Mouse (Mus musculus) intestine, embryonic 16.5 days (tissue): ENCODE data around the gene Gm20388. TPM values are rescaled to one million over a fixed set of nuclear protein-coding genes. Genes with fewer than 3 reads are reported as not detected.
A peak's percentile ranks its signal among the peaks of the same experiment; 100 is the strongest.
"Not testable (repeated sequence)": the region's sequence is repeated elsewhere in the genome, so short reads cannot be mapped to it uniquely, and the experiment has no call there.

Experiments
- ATAC-seq: fragments of 200-750 bp; cut with Nextera tagmentation; 2 replicates; pipeline ENCODE4 v1.8.0; 2017; ENCODE audit warnings: moderate TSS enrichment, moderate library complexity
- H3K27ac ChIP-seq: fragments of 300-500 bp; sonication (generic); 2 replicates; pipeline ENCODE4 v1.5.1; 2014; ENCODE audit warnings: mild to moderate bottlenecking, low read length
- H3K27me3 ChIP-seq: fragments of 300-500 bp; sonication (generic); replicated peaks from 2 replicates; pipeline ENCODE4 v1.6.1; 2014; ENCODE audit warnings: low read length, control low read depth, mixed read lengths; ENCODE audit not compliant: control insufficient read depth, insufficient read depth
- H3K36me3 ChIP-seq: fragments of 300-500 bp; sonication (generic); 2 replicates; pipeline ENCODE4 v1.6.1; 2014; ENCODE audit warnings: low read length, control low read depth; ENCODE audit not compliant: control insufficient read depth, insufficient read depth
- H3K4me1 ChIP-seq: fragments of 300-500 bp; sonication (generic); 2 replicates; pipeline ENCODE4 v1.6.1; 2014; ENCODE audit warnings: low read length, control low read depth, mixed read lengths; ENCODE audit not compliant: control insufficient read depth, insufficient read depth
- H3K4me2 ChIP-seq: fragments of 300-500 bp; sonication (generic); 2 replicates; pipeline ENCODE4 v1.6.1; 2014; ENCODE audit warnings: low read depth, low read length, control low read depth
- H3K4me3 ChIP-seq: fragments of 300-500 bp; sonication (generic); 2 replicates; pipeline ENCODE4 v1.5.1; 2014; ENCODE audit warnings: mild to moderate bottlenecking, low read length
- H3K9ac ChIP-seq: fragments of 300-500 bp; sonication (generic); 2 replicates; pipeline ENCODE4 v1.6.1; 2014; ENCODE audit warnings: low read depth, low read length
- H3K9me3 ChIP-seq: fragments of 300-500 bp; sonication (generic); 2 replicates; pipeline ENCODE4 v1.6.1; 2016; ENCODE audit warnings: low read length, control low read depth; ENCODE audit not compliant: control insufficient read depth
- WGBS: fragments of 180-500 bp; shearing (Covaris S2); extraction: QIAGEN DNeasy Blood & Tissue Kit; methylation state at CpG from one replicate; pipeline ENCODE4 v1.1.7; 2014; 5-methylcytosine and 5-hydroxymethylcytosine counted together
- polyA plus RNA-seq: library from polyadenylated mRNA; unstranded; fragments of >200 nt; fragmentation: Nextera tagmentation; extraction: Ambion mirVana; gene quantifications from 2 replicates; pipeline ENCODE4 v1.2.1, GENCODE M21; 2015

The Gm20388 gene
- polyA plus RNA-seq, 1 experiment from 2014 or later, result 5.8 TPM

DNA sequence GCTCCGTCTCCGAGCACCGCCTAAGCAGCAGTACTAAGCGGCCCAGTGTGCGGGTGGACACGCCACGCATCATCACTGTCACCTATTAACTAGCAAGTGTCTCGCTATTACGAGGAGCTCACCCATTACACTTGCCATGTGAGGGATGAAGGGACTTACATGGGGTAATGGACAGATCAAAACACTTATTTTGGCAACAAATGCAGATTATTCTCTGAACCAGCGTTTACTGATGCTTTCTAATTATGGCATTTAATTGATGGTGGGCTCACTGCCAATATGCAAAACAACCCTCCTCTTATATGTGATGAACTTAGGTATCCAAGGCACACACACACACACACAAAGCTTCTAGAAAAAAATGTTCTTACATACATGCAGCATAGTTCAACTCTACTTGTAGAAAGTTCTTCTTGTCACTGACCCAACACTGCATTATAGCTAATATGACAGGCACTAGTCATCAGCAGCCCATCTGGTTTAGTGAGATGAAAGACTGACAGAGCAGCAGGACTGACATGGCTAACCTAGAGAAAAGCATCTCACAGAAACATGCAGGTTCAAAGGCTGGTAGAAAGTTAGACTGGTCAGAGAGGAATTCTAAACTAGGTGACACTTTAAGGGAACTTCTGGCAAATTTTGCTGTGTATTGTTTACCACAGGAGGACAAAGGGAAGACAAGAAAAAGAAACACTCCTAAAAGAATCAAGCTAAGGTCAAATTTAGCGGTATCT, 3128.9 kb downstream of the Gm20388 start:
- no peak for ATAC-seq
- 0 out of 2 replicates have a peak overlapping the region, but pooled peaks have one; percentile 100 for H3K9ac ChIP-seq
- no peak overlapping the region for H3K27ac ChIP-seq
- H3K4me1 ChIP-seq, result peaks cover 48% of the 10 kb centered on the region
- no peak overlapping the region for H3K4me3 ChIP-seq
- 67% methylated on average over 11 of the region's 11 CpGs for WGBS
- no peaks in the 10 kb centered on the region for H3K36me3 ChIP-seq
- H3K27me3 ChIP-seq, result no peaks in the 10 kb centered on the region
- no peaks in the 10 kb centered on the region for H3K9me3 ChIP-seq
- peak overlapping the region; percentile 79; the same call in 1 of the 2 replicates for H3K4me2 ChIP-seq

DNA sequence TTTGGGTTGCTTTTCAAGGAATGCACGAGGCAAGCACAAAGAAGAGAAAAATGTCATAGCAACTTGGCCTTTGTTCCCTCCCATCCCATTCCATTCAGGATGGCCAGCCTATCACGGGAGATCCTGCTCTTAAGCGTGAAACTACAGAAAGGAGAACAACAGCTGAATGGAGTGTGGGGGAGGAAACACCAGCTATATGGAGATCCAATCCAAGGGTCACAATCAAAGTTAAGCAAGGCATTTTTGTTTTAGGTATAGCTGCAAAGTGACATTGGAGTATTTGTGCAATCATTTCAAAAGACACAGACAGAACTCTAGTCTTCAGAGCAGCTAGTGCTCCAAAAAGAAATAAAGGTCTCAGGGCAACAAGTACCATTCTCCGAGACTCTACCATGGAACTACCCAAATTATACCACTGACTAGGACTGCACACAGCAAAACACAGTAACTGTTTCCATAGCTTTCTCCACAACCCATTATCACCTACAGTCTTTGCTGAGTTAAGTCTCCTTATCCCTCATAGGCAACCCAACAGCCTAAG, 3129.5 kb downstream of the Gm20388 start:
- Histone ChIP-seq H3K4me2 (peak overlapping the region; percentile 79), H3K27ac (peak overlapping the region; percentile 97), H3K9ac (peak overlapping the region; percentile 100), H3K27me3 (no peaks in the 10 kb centered on the region), H3K36me3 (no peaks in the 10 kb centered on the region), H3K4me3 (peak overlapping the region; percentile 98), H3K4me1 (peaks cover 48% of the 10 kb centered on the region), H3K9me3 (no peaks in the 10 kb centered on the region)
- no peak for ATAC-seq
- WGBS, result 12% methylated on average over 4 of the region's 4 CpGs

GRCm38 (mm10) chr8:123041008-123041773, 3130.6 kb downstream of the Gm20388 start:
- no peak for ATAC-seq
- Histone ChIP-seq H3K27me3 (no peaks in the 10 kb centered on the region), H3K4me3 (peak overlapping the region; percentile 98), H3K4me1 (peaks cover 39% of the 10 kb centered on the region), H3K27ac (peak overlapping the region; percentile 97), H3K9me3 (no peaks in the 10 kb centered on the region), H3K4me2 (peak overlapping the region; percentile 79), H3K36me3 (no peaks in the 10 kb centered on the region), H3K9ac (peak overlapping the region; percentile 100)
- under 1% methylated on average over 71 of the region's 71 CpGs for WGBS

DNA sequence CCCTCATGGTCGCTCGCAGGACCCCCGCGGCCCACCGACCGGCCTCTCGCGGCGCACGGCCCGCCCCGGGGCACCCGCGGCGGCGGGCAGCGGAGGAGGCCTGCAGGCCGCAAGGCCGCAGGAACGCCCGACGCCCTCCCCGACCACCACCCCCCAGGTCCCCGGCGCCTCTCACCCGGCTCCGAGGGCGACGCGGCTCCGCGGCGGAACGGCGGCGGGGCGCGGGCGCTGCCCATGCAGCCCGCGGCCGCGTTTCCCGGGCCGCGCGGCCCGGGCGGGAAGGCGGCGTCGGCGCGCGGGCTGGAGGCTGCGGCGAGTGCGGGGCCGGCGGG, 3131.1 kb downstream of the Gm20388 start:
- Histone ChIP-seq H3K9me3 (no peaks in the 10 kb centered on the region), H3K27me3 (no peaks in the 10 kb centered on the region), H3K4me3 (peak overlapping the region; percentile 98), H3K27ac (peak overlapping the region; percentile 97), H3K9ac (peak overlapping the region; percentile 100), H3K4me2 (peak overlapping the region; percentile 79; the same call in 1 of the 2 replicates), H3K4me1 (peaks cover 39% of the 10 kb centered on the region), H3K36me3 (no peaks in the 10 kb centered on the region)
- ATAC-seq, result peak; percentile 4
- under 1% methylated on average over 36 of the region's 60 CpGs for whole genome bisulfite sequencing

DNA sequence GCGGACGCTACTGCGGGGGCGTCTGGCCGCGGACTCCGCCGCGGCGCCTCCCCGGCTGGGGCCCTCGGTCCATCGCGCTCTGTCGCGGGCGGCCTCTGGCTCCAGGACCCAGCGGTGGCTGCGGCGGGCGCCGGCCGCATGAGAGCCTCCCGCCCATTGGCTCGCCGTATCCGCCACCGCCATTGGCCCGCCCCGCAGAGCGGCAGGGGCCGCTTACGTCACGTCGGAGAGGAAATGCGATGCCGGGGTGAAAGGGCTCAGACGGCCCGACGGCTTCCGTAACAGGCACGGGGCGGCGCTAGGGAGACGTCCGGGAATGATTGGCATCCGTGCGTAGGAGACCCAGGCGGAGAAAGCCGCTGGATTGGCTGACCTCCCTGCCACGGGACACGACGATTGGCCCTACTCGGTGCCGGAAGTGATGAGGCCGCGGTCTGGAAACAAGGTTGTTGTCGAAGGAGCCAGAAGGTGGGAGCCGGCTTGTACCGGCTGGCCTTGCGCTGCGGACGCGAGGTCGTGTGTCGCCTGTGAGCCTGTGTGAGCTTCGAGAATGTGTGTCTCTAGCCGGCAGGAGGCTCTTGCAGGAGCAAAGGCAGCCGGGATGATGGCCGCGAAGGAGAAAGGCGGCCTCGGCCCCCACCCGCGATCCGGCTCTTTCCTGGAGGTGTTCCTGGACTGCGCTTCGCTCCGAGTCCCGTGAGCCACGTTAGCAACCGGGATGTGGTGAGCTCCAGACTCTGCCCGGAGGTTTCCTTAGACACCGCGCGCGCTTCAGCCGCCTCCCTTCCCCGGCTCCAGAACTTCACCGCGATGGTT, 3131.7 kb downstream of the Gm20388 start, which contains the start of gene Ankrd11:
Ankrd11 (minus strand) TSS at position 120 of the 816 bp plus-strand sequence.
- no peaks in the 10 kb centered on the region for H3K9me3 ChIP-seq
- no peaks in the 10 kb centered on the region for H3K27me3 ChIP-seq
- H3K9ac ChIP-seq, result peak within 1 kb of the TSS; percentile 100
- WGBS, result under 1% methylated on average over 74 of the region's 91 CpGs
- H3K36me3 ChIP-seq, result no peaks in the 10 kb centered on the region
- peaks cover 36% of the 10 kb centered on the region for H3K4me1 ChIP-seq
- H3K27ac ChIP-seq, result peak within 1 kb of the TSS; percentile 97
- peak within 1 kb of the TSS; percentile 79 for H3K4me2 ChIP-seq
- H3K4me3 ChIP-seq, result peak within 1 kb of the TSS; percentile 98
- peak; percentile 97 for ATAC-seq

DNA sequence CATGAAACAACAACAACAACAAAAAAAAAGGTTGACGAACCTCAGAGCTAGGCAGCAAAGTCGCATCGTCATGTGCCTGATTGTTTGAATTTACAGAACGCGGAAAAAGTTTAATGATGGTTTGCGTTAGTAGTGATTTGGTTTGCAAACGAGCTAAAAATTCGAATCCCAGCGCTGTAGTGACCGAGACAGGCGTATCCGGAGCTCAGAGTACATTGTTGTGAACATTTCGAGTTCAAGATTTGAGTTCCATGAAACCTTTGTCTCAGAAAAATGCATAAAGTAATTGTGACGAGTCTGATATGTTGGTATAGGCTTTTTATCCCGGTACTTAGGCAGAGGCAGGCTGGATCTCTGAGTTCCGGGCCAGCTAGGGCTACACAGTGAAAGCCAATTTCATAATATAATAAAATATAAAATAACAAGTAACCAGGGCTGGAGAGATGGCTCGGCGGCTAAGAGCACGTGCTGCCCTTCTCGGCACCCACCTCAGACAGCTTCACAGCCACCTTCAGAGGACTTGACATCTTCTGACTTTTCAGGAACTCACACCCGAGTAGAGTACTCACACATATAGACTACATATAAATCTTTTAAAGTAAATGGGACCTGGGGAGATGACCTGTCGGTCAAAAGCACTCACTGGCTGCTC, 3132.5 kb downstream of the Gm20388 start:
- ATAC-seq, result no peak
- H3K4me1 ChIP-seq, result peaks cover 40% of the 10 kb centered on the region
- H3K4me2 ChIP-seq, result peak overlapping the region; percentile 51
- H3K36me3 ChIP-seq, result no peaks in the 10 kb centered on the region
- peak overlapping the region; percentile 95 for H3K27ac ChIP-seq
- WGBS, result 15% methylated on average over 22 of the region's 22 CpGs
- H3K9me3 ChIP-seq, result no peaks in the 10 kb centered on the region
- peak overlapping the region; percentile 98 for H3K4me3 ChIP-seq
- peak overlapping the region; percentile 86 for H3K9ac ChIP-seq
- no peaks in the 10 kb centered on the region for H3K27me3 ChIP-seq

- H3K4me3 ChIP-seq, result no peak overlapping the region
- H3K9me3 ChIP-seq, result no peaks in the 10 kb centered on the region
- H3K36me3 ChIP-seq, result no peaks in the 10 kb centered on the region
- WGBS, result 77% methylated on average over 3 of the region's 3 CpGs
- H3K4me2 ChIP-seq, result no peak overlapping the region
- no peak overlapping the region for H3K9ac ChIP-seq
- H3K4me1 ChIP-seq, result peaks cover 40% of the 10 kb centered on the region
- no peaks in the 10 kb centered on the region for H3K27me3 ChIP-seq
- H3K27ac ChIP-seq, result no peak overlapping the region
- ATAC-seq, result no peak
These were observed 3133.3 kb downstream of the Gm20388 start for GRCm38 (mm10) chr8:123043941-123044340.

GRCm38 (mm10) chr8:123044743-123045425, 3134.2 kb downstream of the Gm20388 start:
- ATAC-seq, H3K4me3 ChIP-seq, H3K9me3 ChIP-seq, H3K4me2 ChIP-seq, H3K27ac ChIP-seq, H3K27me3 ChIP-seq, H3K9ac ChIP-seq, H3K36me3 ChIP-seq: not testable (repeated sequence)
- 92% methylated on average over 23 of the region's 23 CpGs for WGBS
- peaks cover 31% of the 10 kb centered on the region for H3K4me1 ChIP-seq
